Mouse (Mus musculus): ENCODE results near the gene Fastk. TPM values are rescaled to one million over a fixed set of nuclear protein-coding genes. Genes with fewer than 3 reads are reported as not detected.

The Fastk gene
- polyA plus RNA-seq (2012; ENCODE audit: low replicate concordance) = 223 and 290 TPM in 2 replicates

GRCm38 (mm10) chr5:24444746-24445427, at the start of gene Fastk:
Fastk (minus strand) TSS chr5:24445287.

DNA sequence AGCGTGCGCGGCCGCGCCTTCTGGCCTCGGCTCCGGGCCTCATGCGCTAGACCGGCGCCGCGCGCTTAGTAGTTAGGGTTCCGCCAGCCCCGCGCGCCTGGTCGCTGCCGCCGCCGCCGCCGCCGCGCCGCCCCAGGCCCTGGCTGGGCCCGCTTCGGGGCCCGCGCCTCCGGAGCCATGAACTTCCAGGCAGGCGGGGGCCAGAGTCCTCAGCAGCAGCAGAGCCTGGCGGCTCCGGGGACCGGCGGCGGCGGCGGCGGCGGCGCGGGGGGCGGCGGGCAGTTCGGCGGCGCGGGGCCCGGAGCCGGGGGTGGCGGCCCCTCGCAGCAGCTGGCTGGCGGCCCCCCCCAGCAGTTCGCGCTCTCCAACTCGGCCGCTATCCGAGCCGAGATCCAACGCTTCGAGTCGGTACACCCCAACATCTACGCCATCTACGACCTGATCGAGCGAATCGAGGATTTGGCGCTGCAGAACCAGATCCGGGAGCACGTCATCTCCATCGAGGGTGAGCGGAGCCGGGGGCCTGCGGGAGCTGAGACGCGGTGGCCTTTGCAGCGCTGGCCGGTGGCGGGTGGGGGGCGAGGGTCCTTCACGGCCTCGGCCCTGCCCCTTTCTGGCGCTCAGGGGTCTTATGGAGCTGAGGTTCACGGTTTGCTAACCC, 7.1 kb upstream of the Fastk start, which contains the start of gene Agap3:
Gene Agap3 (plus strand): TSS at position 148 of the 661 bp plus-strand sequence.

DNA sequence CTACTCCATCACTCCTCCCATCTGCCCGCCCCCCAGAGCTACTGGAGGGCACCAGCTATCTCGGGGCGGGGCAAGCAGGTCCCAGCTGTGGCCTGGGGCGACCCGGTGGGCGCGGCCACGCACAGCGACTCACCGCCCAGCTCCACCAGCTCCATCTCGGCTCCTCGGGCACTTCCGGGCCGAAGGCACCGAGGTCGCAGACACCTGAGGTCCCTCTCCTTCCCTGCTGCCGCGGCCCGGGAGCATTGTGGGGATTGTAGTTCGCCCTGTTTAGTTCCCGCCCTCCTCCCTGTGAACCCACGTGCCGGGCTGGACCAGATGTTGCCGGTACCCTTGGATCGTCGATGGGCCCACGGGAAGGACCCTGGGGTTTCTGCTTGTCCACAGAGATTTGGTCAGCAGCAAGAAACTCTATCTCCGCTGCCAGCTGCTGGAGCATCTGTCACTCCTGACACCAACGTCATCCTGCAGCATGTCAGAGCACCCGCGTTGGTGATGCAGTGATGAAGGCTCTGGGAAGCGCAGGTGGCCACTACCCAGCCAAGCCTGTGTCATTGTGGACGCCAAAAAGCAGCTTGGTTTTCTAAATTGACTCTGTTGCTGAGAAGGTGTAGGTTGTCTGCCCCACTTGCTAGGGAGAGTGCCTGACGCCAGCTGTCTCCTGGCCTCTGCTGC, 2.7 kb upstream of the Fastk start, which contains the start of gene Tmub1:
Gene Tmub1 (minus strand): TSS at position 231 of the 675 bp plus-strand sequence.

DNA sequence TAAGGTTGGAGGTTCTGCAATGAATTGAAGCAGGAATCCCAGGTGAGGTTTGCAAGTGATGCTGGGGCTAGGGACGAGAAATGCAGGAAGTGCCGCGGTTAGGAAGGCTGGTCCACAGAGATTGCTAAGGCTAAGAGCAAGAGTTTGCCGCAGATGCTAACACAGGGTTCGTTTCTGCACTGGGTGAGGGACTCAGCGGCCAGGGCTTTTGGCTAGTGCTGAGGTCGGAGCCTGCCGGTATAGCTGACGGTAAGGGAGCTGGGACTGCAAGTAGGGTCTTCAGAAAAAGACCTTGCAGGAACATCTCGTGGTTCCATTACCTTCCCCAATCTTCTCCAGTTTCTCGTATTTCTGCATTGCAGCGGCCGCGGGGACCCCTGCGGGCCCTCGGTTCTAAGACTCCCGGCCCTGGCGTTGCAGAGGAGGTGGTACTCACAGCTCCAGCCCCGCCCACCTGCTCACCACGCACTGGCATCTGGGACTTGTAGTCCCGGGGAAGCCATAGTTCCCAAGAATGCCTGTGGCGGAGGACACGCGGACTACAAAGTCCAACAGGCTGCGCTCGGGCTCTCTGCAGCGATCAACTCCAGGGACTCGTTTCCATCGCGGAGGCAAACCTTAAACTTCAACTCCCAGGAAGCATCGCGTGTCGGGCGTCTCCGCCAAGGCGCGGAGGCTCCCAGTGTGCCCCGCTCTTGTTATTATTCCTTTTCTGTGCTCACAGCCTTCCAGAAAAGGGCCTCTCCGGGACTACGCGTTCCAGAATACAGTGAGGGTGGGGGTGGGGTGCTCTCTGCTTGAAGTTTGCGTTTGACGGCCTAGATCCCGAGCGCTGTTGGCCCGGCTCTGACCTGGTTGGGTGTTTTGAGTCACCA, 21.7 kb downstream of the Fastk start, which contains the start of the genes Cdk5 and Slc4a2:
Gene Cdk5 (minus strand): TSS at position 402 of the 875 bp plus-strand sequence.
Gene Slc4a2 (plus strand): TSS at position 709 of the 875 bp plus-strand sequence.

GRCm38 (mm10) chr5:24413042-24413693, 31.9 kb downstream of the Fastk start, which contains the start of gene Asic3:
Asic3 (plus strand) TSS chr5:24413392.

GRCm38 (mm10) chr5:24393392-24393997, 51.6 kb downstream of the Fastk start, which contains the start of gene Abcb8:
Abcb8 (plus strand) TSS chr5:24393663.

DNA sequence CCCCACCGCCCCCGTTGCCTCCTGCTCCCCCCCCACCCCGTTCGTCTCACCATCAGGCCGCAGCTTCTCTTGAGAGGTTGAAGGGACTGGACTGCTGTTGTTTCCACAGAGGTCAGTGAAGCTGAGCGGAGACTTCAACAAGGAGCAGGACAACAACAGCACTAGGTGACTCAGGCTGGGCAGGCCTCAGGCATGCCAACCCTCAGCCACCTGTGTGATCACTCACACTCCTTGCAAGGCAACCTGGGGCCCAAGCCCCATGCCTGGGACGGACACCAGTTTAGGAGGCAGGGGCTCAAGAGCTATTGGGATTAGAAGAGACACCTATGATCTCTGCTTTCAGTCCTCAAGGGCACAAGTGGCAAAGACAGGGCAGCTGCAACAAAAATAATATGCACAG, 53.2 kb downstream of the Fastk start, which contains the start of gene Atg9b:
Gene Atg9b (minus strand): TSS at position 280 of the 400 bp plus-strand sequence.

Other genes starting within 250 kb of the Fastk start
- gene Kcnh2, start 93.7 kb downstream of the Fastk start, polyA plus RNA-seq (2012; ENCODE audit: low replicate concordance) = 2.7 and 3.8 TPM in 2 replicates
- 0.03 and 0.55 TPM in 2 replicates for gene Nos3, start 80.5 kb downstream of the Fastk start, polyA plus RNA-seq (2012; ENCODE audit: low replicate concordance)
- gene Atg9b, start 53.1 kb downstream of the Fastk start, polyA plus RNA-seq (2012; ENCODE audit: low replicate concordance) = 0.76 and 2.1 TPM in 2 replicates
- 22.2 and 24.6 TPM in 2 replicates for gene Abcb8, start 51.6 kb downstream of the Fastk start, polyA plus RNA-seq (2012; ENCODE audit: low replicate concordance)
- gene Asic3, start 31.9 kb downstream of the Fastk start, polyA plus RNA-seq (2012; ENCODE audit: low replicate concordance) = not detected in 2 replicates
- 24.2 and 29.2 TPM in 2 replicates for gene Cdk5, start 21.8 kb downstream of the Fastk start, polyA plus RNA-seq (2012; ENCODE audit: low replicate concordance)
- 39.9 and 69.4 TPM in 2 replicates for gene Slc4a2, start 21.4 kb downstream of the Fastk start, polyA plus RNA-seq (2012; ENCODE audit: low replicate concordance)
- 67.4 and 74.4 TPM in 2 replicates for gene Tmub1, start 2.6 kb upstream of the Fastk start, polyA plus RNA-seq (2012; ENCODE audit: low replicate concordance)
- 117 and 125 TPM in 2 replicates for gene Agap3, start 6.9 kb upstream of the Fastk start, polyA plus RNA-seq (2012; ENCODE audit: low replicate concordance)
- gene Gbx1, start 81.9 kb upstream of the Fastk start, polyA plus RNA-seq (2012; ENCODE audit: low replicate concordance) = 0.10 TPM in 1 of 2 replicates, not detected in the other
- gene Asb10, start 95.7 kb upstream of the Fastk start, polyA plus RNA-seq (2012; ENCODE audit: low replicate concordance) = 0.12 and 0.15 TPM in 2 replicates
- gene 4931409K22Rik, start 111.5 kb upstream of the Fastk start, polyA plus RNA-seq (2012; ENCODE audit: low replicate concordance) = not detected in 2 replicates
- gene Abcf2, start 132.2 kb upstream of the Fastk start, polyA plus RNA-seq (2012; ENCODE audit: low replicate concordance) = 30.7 and 45.0 TPM in 2 replicates
- gene Chpf2, start 141.5 kb upstream of the Fastk start, polyA plus RNA-seq (2012; ENCODE audit: low replicate concordance) = 46.0 and 241 TPM in 2 replicates
- 0.66 and 1.7 TPM in 2 replicates for gene Smarcd3, start 179.1 kb upstream of the Fastk start, polyA plus RNA-seq (2012; ENCODE audit: low replicate concordance)
- gene Nub1, start 240.2 kb upstream of the Fastk start, polyA plus RNA-seq (2012; ENCODE audit: low replicate concordance) = 35.9 and 43.3 TPM in 2 replicates